Mouse (Mus musculus) C2C12 (cell line): ENCODE data around the gene Spon2. TPM values are rescaled to one million over a fixed set of nuclear protein-coding genes. Genes with fewer than 3 reads are reported as not detected.

Source experiments
- H3K27me3 ChIP-seq: one replicate; pipeline ENCODE4 v1.6.1; 2011; ENCODE audit not compliant: control insufficient read depth, insufficient read depth, insufficient read length
- H3K36me3 ChIP-seq: one replicate; pipeline ENCODE4 v1.6.1; 2011; ENCODE audit not compliant: control insufficient read depth, insufficient read depth
- H3K4me3 ChIP-seq: one replicate; pipeline ENCODE4 v1.5.1; 2011; ENCODE audit warnings: mild to moderate bottlenecking, control low read depth; ENCODE audit not compliant: poor library complexity, insufficient read depth, severe bottlenecking
- H3K79me2 ChIP-seq: one replicate; pipeline ENCODE4 v1.6.1; 2011; ENCODE audit not compliant: control insufficient read depth, insufficient read depth
- H3K79me3 ChIP-seq: one replicate; pipeline ENCODE4 v1.6.1; 2011; ENCODE audit warnings: low read depth, control low read depth
- H3ac ChIP-seq: one replicate; pipeline ENCODE3; 2011; ENCODE audit warnings: low read depth; ENCODE audit not compliant: control insufficient read depth, insufficient read length
- CEBPB ChIP-seq: IDR thresholded peaks from one replicate; pipeline ENCODE4 v1.6.1; 2011; ENCODE audit warnings: low read depth, mild to moderate bottlenecking, control low read depth, moderate library complexity
- CTCF ChIP-seq: IDR thresholded peaks from one replicate; pipeline ENCODE4 v1.5.1; 2011; ENCODE audit not compliant: control insufficient read depth, insufficient read depth, insufficient read length
- FOSL1 ChIP-seq: IDR thresholded peaks from one replicate; pipeline ENCODE4 v1.8.0; 2011; ENCODE audit warnings: mild to moderate bottlenecking, low read length; ENCODE audit not compliant: poor library complexity, insufficient read depth, severe bottlenecking
- MAX ChIP-seq: IDR thresholded peaks from one replicate; pipeline ENCODE4 v1.6.1; 2011; ENCODE audit warnings: mild to moderate bottlenecking, control low read depth
- MYOD1 ChIP-seq: IDR thresholded peaks from one replicate; pipeline ENCODE4 v1.6.1; 2011; ENCODE audit warnings: low read depth; ENCODE audit not compliant: control insufficient read depth, insufficient read length
- MYOG ChIP-seq: IDR thresholded peaks from one replicate; pipeline ENCODE4 v1.6.1; 2011; ENCODE audit not compliant: control insufficient read depth, insufficient read length; ENCODE audit errors: extremely low read depth
- USF1 ChIP-seq: IDR thresholded peaks from one replicate; pipeline ENCODE4 v1.6.1; 2011; ENCODE audit warnings: low read depth, mild to moderate bottlenecking, control low read depth, moderate library complexity
- polyA plus RNA-seq: library from polyadenylated mRNA; unstranded; fragments of >200 nt; fragmentation: generic; extraction: Trizol; gene quantifications from one replicate; pipeline ENCODE4 v1.2.1, GENCODE M21; 2012; ENCODE audit warnings: missing spikeins

The Spon2 gene
- polyA plus RNA-seq, 1 experiment: 1.4 TPM

DNA sequence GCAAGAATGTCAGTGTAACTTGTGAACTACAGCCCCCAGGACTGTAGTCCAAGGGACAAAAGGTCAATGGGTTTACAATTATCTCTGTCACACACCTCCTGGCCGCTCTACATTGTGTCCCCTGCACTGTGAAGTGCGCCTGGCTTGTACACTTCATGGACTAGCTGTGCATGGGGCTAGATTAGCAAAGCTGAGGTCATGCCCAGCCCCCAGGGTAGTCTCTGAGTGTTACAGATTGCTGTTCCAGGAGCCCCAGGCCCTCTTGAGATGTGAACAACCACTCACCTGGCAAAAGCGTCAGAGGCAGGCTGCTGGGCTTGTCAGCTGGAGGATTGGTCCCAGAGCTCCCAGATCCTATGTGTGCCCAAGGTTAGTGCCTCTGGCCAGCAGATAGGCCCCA lies 592 bp downstream of the Spon2 start:
- Histone ChIP-seq H3K27me3 (peaks cover 9% of the 10 kb centered on the region), H3ac (no peak overlapping the region), H3K79me2 (no peaks in the 10 kb centered on the region), H3K36me3 (no peaks in the 10 kb centered on the region), H3K79me3 (no peaks in the 10 kb centered on the region), H3K4me3 (no peak overlapping the region)
- TF ChIP-seq CTCF: no peak
- no peak for TF ChIP-seq CEBPB

DNA sequence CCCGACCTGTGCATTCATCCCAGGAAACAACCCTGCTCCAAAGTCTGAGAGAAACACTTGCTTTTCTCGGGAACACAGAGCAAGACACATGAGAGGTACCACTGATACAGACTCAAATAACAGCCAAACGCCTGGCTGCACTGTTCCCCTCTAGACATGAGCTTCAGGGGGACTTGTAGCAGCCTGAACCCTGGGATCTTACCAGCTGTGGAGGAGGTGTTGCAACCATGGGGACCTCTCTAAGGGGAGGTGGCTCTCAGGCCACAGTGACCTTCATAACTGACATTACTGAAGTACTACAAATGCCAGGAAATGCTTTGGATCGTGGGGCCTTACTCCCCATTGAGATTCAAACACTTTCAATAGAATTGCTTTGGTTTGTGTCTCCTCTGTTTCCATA lies 3.5 kb downstream of the Spon2 start:
- no peaks in the 10 kb centered on the region for H3K36me3 ChIP-seq
- no peak overlapping the region for H3K4me3 ChIP-seq
- TF ChIP-seq MYOD1: no peak
- no peak for TF ChIP-seq CTCF
- no peak for TF ChIP-seq MYOG
- TF ChIP-seq FOSL1: no peak
- peaks cover 12% of the 10 kb centered on the region for H3K27me3 ChIP-seq
- no peaks in the 10 kb centered on the region for H3K79me2 ChIP-seq
- no peak overlapping the region for H3ac ChIP-seq
- no peaks in the 10 kb centered on the region for H3K79me3 ChIP-seq

DNA sequence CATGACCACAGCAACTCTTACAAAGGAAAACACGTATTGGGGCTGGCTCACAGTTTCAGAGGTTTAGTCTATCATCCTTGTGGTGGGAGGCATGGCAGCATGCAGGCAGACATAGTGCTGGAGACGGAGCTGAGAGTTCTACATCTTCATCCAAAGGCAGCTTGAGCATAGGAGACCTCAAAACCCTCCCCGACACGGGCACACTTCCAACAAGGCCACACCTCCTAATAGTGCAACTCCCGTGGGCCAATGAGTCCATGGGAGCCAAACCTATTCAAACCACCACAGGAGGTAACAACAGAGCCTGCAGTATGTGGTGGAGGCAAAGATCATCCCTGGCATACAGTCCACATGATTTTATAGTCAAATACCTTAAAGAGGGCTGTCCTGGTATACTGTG lies 7.0 kb downstream of the Spon2 start:
- Histone ChIP-seq H3K27me3 (peaks cover 12% of the 10 kb centered on the region), H3K79me3 (no peaks in the 10 kb centered on the region), H3K79me2 (no peaks in the 10 kb centered on the region), H3K4me3 (no peak overlapping the region), H3K36me3 (no peaks in the 10 kb centered on the region), H3ac (no peak overlapping the region)
- no peak for TF ChIP-seq MYOD1
- TF ChIP-seq FOSL1: no peak
- no peak for TF ChIP-seq MYOG
- no peak for TF ChIP-seq CEBPB
- TF ChIP-seq USF1: no peak
- TF ChIP-seq CTCF: no peak
- no peak for TF ChIP-seq MAX

DNA sequence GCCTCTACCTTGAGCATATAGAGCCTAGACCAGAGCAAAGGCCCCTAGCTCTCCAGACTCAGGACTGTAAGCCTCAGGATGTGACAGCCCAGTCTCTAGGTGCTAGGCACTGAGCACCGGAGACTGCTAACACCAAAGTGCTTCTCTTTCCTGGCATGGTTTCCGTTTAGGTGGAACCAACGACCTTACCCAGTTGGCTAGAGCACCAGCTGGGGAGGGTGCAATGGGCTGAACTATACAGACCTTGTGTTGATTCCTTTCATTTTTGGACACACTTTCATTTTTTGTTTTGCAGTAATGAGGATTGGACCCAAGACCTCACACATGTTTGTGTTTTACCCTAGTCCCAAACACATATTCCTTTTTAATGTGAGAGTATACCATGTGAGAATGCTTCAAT lies 7.7 kb downstream of the Spon2 start:
- Histone ChIP-seq H3ac (no peak overlapping the region), H3K27me3 (peaks cover 14% of the 10 kb centered on the region), H3K36me3 (no peaks in the 10 kb centered on the region)

DNA sequence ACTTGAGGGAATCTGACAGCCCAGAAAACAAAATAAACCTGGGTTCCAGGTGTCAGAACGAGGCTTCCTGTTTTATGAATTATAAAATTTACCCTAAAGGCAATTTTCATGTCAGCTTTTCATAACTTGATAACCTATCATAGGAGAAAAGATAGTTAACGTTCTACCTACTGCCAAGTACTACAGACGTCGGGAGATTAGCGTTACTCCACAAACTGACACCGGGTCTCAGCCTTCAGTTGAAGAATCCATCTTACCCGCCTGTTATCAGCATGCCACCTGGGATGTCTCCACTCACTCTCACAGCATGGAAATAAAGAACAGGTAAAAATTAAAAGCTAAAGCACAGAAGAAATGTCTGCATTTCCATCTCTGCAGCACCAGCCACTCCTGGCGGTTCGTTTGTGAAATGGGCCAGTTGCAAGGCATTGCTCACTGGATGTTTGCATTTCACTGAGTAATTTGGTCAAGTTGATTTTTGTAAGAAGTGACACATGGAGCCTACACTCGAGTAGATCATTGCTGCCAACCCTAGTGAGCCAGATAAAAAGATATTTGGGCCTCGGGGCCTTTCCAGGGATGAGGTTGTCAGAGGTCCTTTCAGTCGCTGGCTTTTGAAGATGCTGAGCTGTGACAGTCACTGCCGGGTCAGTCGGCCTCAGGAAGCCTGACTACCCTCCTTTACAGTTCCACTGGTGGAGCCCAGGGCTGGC lies 9.6 kb downstream of the Spon2 start:
- H3ac ChIP-seq: no peak overlapping the region
- TF ChIP-seq MYOG (no peak), CEBPB (no peak), MYOD1 (no peak)
- H3K4me3 ChIP-seq: no peak overlapping the region
- H3K27me3 ChIP-seq: peaks cover 11% of the 10 kb centered on the region
- H3K79me3 ChIP-seq: no peaks in the 10 kb centered on the region
- no peaks in the 10 kb centered on the region for H3K79me2 ChIP-seq
- H3K36me3 ChIP-seq: no peaks in the 10 kb centered on the region

More for the DNA sequence above, 7.7 kb downstream of the Spon2 start:
- H3K79me3 ChIP-seq: no peaks in the 10 kb centered on the region
- TF ChIP-seq MAX: no peak
- TF ChIP-seq CTCF: no peak
- no peak for TF ChIP-seq MYOD1
- no peak for TF ChIP-seq FOSL1
- no peak for TF ChIP-seq MYOG
- no peak for TF ChIP-seq CEBPB
- no peak for TF ChIP-seq USF1
- H3K79me2 ChIP-seq: no peaks in the 10 kb centered on the region
- no peak overlapping the region for H3K4me3 ChIP-seq

DNA sequence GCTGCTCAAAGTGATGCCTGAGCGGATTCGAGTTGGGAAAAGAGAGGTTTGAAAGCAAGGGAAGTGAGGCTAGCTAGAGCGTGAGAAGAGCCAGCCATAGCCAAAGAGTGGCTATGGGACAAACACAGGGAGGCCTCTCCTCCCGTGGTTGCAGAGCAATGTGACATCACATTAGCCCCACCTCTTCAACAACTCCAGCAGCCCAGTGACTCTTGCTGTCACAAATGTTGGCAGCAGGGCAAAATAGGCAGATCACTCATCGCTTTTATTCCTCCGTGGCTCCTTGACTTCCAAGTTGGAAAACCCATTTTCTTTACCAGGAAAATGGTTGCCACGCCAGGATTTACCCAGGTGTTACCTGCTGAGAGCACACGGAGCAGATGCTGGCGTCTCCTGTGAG lies 11.1 kb downstream of the Spon2 start:
- no peaks in the 10 kb centered on the region for H3K79me3 ChIP-seq
- no peaks in the 10 kb centered on the region for H3K36me3 ChIP-seq
- no peaks in the 10 kb centered on the region for H3K79me2 ChIP-seq
- TF ChIP-seq CEBPB: no peak
- TF ChIP-seq FOSL1: no peak
- TF ChIP-seq CTCF: no peak
- no peak for TF ChIP-seq USF1
- no peak for TF ChIP-seq MYOG
- TF ChIP-seq MYOD1: no peak
- no peak for TF ChIP-seq MAX
- H3K27me3 ChIP-seq: peaks cover 7% of the 10 kb centered on the region
- H3K4me3 ChIP-seq: no peak overlapping the region
- no peak overlapping the region for H3ac ChIP-seq
